Mouse (Mus musculus) brown adipose tissue, adult 24 weeks (tissue): ENCODE data around the gene Aox2. TPM values are rescaled to one million over a fixed set of nuclear protein-coding genes. Genes with fewer than 3 reads are reported as not detected.

Experiments used
- H3K27ac ChIP-seq: fragments of 200-500 bp; replicated peaks from 2 replicates; pipeline ENCODE4 v1.5.1; 2012; ENCODE audit warnings: low read depth, mild to moderate bottlenecking, low read length
- H3K4me1 ChIP-seq: fragments of 200-500 bp; 2 replicates; pipeline ENCODE4 v1.6.1; 2012; ENCODE audit warnings: low read length, mixed read lengths; ENCODE audit not compliant: control insufficient read depth, insufficient read depth, insufficient read length
- H3K4me3 ChIP-seq: fragments of 200-500 bp; 2 replicates; pipeline ENCODE4 v1.5.1; 2012; ENCODE audit warnings: low read depth, mild to moderate bottlenecking, low read length, moderate library complexity; ENCODE audit not compliant: insufficient read depth
- polyA plus RNA-seq: library from polyadenylated mRNA; stranded (reverse); fragments of >200 nt; gene quantifications from 2 replicates; pipeline ENCODE4 v1.2.4, GENCODE M21; 2012; ENCODE audit not compliant: missing spikeins, insufficient read depth, insufficient read length

Aox2 gene
- not detected in 2 replicates for polyA plus RNA-seq

DNA sequence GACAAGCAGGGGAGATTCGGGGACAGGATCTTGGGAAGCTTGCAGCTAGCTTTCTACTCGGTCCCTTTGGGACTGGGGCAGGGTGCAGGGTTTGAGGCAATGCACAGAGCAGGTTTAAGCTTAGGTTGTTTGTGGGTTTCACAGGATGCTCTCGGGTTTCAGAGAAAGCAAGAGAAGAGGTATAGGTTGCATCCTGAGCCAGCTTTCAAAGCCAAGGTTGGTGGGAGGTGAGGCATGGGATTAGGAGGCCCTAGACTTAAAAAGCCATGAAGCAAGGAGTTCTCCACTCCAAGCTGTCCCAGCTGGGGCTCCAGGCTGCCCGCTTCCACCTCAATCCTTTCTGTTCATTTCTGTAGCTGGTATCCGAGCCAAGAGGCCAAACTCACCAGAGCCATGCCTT, at the start of gene Aox2:
Gene Aox2 (plus strand): TSS at position 301 of the 400 bp plus-strand sequence.
- Histone ChIP-seq H3K27ac (no peak within 1 kb of the TSS), H3K4me1 (no peaks in the 10 kb centered on the region), H3K4me3 (no peak within 1 kb of the TSS)

DNA sequence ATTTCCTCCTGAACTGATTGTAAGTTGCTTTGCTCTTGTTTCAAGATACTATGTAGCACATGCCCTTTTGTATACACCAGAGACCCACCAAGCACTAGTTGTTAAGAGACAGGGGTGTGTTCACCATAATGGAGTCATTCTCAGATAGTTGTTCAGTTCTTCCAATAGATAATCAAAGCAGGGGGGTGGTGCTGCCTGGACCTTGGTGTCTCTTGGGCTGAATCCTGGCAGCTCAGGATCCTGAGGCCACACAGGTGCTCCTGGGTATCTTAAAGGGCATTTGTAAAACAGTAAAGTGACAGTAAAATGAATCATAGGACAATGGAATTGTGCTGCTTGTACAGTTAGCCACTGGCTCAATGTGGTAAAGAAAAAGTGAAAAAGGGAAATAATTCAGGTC, 49.2 kb upstream of the Aox2 start:
- Histone ChIP-seq H3K4me1 (no peaks in the 10 kb centered on the region), H3K4me3 (no peak overlapping the region), H3K27ac (no peak overlapping the region)

DNA sequence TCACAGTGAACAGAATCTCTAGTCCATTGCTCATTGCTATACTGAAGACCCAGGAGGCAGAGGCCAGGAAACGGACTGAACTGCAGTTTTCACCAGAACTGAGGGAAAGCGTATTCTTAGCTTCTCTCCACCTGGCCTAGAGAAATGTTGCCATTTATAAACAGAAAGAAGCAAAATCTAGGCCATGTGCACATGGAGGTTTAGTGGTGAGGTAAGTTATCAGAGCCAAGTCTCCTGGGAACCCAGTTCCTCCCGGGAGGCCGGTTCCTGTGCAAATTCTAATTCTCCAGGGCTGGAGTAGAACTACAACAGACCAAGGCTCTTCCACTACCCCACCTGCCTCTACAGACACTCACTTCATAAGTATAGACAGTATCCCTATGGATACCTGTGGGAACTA, 48.4 kb upstream of the Aox2 start:
- Histone ChIP-seq H3K4me3 (no peak overlapping the region), H3K4me1 (no peaks in the 10 kb centered on the region), H3K27ac (no peak overlapping the region)

DNA sequence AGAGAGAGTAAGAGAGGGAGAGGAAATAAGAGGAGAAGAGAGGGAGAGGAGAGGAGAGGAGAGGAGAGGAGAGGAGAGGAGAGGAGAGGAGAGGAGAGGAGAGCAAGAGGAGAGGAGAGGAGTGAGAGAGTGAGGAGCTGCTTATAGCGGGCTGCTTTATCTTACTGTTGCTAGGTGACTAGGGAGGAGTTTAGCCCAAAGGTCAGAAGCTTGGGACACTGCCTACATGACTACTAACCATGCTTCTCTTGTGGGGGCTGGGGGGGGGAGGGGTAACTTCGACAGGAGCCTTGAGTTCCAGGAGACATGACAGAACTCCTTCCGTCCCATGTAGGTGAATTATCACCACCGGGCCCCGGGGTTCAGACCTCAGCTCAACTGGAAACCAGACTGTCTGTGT, 47.6 kb upstream of the Aox2 start:
- H3K4me1 ChIP-seq, result no peaks in the 10 kb centered on the region
- no peak overlapping the region for H3K27ac ChIP-seq
- no peak overlapping the region for H3K4me3 ChIP-seq

DNA sequence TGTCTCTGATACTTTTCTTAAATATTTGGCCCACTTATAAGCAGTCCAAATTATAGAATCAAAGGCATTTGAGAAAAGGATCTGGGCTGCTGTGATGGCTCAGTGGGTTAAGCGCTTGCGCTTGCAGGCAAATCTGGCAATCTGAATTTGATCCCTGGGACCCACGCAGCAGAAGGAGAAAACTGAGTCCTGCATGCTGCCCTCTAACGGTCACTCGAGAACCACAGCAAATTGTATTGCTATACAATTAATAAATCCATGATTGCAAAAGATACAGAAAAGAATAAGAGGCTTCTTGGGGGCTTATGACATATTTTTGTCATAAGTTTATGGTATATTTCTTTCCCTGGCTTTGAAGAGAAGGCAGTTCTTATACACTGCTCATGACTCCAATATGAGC, 42.7 kb upstream of the Aox2 start:
- no peak overlapping the region for H3K27ac ChIP-seq
- H3K4me1 ChIP-seq, result no peaks in the 10 kb centered on the region
- H3K4me3 ChIP-seq, result no peak overlapping the region

DNA sequence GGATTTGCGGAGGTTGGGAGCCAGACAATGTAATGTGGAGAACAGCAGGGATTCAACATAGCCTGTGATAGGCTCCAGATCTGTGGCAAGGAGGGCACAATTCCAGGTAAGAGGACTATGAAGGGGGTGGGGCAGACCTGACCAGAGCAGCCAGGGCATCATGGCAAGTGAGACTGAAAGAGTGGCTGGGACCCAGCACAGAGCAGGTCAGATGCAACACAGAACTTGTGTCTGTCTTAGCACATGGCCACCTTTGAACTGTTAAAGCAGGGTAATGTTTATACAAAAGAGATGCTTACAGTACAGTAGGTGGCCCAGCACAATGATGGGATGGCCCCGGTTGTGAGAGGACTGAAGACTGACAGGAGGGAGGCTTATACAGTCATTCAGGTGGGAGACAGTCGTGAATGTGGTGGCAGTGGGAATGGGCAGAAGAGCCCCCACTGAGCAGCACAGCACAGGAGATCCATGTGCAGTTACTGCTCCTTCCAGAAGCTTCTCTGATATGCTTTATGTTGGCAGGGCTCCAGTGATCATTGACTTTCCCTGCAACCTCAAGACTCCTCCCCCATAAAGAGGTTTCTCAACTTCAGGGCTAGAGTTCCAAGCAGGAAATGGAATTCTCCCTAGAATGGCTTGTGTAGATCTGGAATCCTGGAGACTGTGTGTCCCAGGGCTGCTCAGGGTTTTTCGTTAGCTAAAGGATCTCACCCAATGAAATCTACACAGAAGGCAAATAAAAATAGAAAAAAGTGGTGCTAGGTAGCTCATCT, 40.4 kb upstream of the Aox2 start:
- Histone ChIP-seq H3K4me3 (no peak overlapping the region), H3K27ac (no peak overlapping the region), H3K4me1 (no peaks in the 10 kb centered on the region)

DNA sequence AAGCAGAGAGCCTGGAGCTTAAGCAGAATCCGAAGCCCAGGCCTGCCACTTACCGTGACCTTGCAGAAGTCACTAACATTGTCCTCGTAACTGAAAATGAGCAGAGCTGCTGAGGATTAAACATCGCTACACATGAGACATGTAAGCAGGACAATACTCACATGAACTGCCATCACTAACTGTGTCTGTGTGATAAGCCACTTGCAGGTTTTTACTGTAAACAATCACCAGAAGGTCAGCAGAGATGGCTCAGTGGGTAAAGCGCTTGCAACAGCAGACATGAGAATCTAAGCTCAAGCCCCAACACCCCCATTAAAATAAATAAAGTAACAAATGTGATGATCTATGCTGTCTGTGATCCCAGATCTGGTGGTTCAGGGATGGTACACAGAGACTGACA, 39.7 kb upstream of the Aox2 start:
- no peaks in the 10 kb centered on the region for H3K4me1 ChIP-seq
- no peak overlapping the region for H3K27ac ChIP-seq
- H3K4me3 ChIP-seq, result no peak overlapping the region

DNA sequence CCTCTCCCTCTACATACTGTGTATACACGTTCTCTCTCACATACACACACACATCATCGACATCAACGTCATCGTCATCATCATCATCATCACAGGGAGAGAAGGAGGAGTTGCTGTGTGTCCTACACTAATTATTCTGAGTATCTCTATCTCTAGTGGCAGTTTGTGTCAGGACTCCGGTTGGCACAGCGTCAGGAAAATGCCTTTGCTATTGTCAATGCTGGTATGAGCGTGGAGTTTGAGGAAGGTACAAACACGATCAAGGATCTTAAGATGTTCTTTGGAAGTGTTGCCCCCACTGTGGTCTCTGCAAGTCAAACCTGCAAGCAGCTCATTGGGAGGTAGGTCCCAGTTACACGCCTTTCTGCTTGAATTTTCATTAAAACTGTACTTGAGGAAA, 39.2 kb upstream of the Aox2 start:
- Histone ChIP-seq H3K4me3 (no peak overlapping the region), H3K4me1 (no peaks in the 10 kb centered on the region)

DNA sequence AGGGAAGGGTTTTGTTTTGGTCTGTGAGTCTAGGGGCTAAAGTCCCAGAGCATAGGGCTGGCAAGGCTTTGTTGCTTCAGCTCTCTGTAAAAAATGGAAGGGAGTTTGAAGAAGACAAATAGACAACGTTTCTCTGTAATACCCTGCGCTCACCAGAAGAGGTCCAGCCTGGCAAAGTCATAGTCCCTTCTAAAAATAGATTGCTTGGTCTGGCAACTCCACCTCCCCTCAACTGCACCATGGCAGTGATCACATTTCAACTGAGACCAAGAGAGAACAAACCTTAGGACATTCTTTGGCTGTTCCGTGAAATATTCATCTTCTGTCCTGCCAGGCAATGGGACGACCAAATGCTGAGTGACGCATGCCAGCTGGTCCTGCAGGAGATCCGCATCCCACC, 37.8 kb upstream of the Aox2 start:
- no peaks in the 10 kb centered on the region for H3K4me1 ChIP-seq
- H3K4me3 ChIP-seq, result no peak overlapping the region
- H3K27ac ChIP-seq, result no peak overlapping the region

More for the DNA sequence above, 39.2 kb upstream of the Aox2 start:
- H3K27ac ChIP-seq, result no peak overlapping the region

DNA sequence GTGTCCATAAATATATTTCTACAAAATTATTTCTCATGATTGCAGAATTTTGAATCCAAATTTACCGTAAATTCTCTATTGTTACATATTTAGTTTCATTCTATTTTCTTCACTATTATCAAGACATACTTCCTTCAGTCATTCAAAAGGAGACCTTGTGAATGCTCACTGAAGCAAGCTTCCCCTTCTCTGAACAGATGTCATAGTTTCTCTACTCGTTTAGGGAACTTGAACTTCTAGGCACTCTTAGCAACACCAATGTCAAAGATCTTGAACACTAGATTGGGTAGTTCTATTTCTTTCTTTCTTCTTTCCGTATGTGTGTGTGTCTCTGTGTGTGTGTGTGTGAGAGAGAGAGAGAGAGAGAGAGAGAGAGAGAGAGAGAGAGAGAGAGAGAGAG, 33.6 kb upstream of the Aox2 start:
- H3K4me1 ChIP-seq, result no peaks in the 10 kb centered on the region

DNA sequence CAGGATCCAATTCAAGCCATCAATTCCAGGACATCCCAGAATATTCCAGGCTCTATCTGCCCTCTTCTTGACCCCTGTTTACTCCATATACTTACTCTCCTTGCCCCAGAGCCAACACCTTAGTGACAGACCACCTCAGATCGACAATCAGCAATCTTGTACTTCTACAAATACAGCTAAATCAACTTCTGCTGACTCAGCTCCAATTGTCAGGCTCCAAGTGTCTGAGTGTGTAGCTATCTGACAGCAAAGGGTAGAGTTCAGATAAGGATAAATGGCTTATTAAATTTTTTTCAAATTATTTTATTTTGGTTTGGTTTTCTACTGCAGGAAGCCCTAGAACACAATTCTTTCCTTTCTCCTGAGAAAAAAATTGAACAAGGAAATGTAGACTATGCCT, 29.6 kb upstream of the Aox2 start:
- Histone ChIP-seq H3K4me3 (no peak overlapping the region), H3K4me1 (no peaks in the 10 kb centered on the region), H3K27ac (no peak overlapping the region)

More for the DNA sequence above, 33.6 kb upstream of the Aox2 start:
- Histone ChIP-seq H3K27ac (no peak overlapping the region), H3K4me3 (no peak overlapping the region)

DNA sequence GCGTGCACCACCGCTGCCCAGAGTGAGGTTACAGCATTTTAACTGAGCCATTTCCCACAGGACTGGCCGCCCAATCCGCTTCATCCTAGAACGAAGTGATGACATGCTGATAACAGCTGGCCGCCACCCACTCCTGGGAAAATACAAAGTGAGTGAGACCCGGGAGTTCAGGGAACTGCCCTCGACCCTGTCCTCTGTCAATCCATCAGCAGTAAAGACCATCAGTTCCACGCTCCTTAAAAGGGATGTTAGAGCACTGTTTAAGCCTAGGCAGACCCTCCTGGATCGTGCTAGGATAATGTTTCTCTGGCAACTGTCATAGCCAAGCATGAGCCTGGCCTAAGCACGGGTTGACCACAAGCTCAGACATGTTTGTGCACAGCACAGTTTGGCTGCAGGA, 24.7 kb upstream of the Aox2 start:
- no peak overlapping the region for H3K27ac ChIP-seq
- no peak overlapping the region for H3K4me3 ChIP-seq
- no peaks in the 10 kb centered on the region for H3K4me1 ChIP-seq

DNA sequence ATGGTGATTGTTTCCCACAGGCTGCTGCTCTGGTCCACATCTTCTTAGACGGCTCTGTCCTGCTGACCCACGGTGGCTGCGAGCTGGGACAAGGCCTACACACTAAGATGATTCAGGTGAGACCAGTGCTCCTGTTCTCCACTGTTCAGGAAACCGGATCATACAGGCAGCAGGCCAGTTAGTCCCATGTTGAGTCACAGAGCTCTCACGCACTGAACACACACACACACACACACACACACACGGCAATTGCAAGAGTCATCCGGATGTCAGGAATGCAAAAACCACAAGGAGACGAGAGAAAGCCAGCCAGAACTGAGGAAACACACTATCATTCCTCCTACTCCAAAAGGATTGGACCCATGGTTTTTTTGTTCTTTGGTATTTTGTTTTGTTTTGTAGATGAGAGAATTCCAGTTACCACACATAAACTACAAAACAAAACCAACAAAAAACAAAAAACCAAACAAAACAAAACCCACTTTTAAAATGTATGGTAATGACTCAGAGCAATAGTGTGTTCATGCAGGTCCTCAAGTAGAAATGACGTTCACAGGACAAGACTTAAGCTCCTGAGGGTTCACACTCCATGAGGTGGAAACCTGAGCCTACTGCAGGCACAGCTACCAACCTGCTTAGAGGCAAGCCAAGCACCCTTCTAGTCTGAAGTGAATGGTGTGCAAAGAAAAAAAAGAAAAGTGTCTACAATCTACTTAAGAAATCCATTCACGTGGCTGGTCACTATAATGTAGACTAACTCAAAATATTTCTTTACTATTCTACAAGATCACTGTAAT, 20.7 kb upstream of the Aox2 start:
- Histone ChIP-seq H3K27ac (no peak overlapping the region), H3K4me3 (no peak overlapping the region), H3K4me1 (no peaks in the 10 kb centered on the region)

DNA sequence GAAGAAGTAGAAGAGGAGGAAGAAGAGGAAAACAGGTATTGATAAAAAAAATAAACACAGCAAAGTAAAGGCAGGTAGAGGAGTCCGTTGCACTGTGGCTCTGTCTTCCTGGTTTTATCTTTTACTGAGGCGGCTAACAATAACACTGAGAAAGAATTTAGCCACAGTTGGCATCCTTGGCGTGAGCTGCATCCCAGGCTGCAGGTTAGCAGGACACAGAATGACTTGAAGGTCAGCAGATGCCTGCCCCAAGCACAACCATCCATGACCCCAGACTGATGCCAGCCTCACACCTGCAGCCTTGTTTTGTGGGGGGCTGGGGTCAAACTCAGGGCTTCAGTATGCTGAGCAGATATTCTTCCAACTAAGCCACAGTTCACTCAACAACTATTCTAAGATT, 17.8 kb upstream of the Aox2 start:
- no peaks in the 10 kb centered on the region for H3K4me1 ChIP-seq

DNA sequence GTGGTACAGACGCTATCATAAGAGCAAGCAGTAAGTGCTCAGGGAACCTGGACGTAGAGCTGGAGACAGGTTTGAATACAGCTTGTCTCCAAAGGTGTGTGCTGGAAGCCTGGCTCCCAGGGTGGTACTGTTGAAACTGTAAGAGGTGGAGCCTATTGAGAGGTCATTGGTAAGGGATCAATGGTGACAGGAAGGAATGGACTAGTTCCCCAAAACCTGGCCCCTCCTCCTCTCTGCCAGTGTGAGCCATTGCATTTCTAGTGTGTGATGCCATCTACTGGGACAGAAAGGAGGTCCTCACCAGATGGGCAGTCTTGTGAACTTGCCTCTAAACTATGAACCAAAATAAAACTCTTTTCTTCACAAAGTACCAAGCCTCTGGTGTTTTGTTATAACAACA, 9.9 kb upstream of the Aox2 start:
- H3K4me3 ChIP-seq, result no peak overlapping the region

More for the DNA sequence above, 17.8 kb upstream of the Aox2 start:
- H3K4me3 ChIP-seq, result no peak overlapping the region
- no peak overlapping the region for H3K27ac ChIP-seq

More for the DNA sequence above, 9.9 kb upstream of the Aox2 start:
- Histone ChIP-seq H3K27ac (no peak overlapping the region), H3K4me1 (no peaks in the 10 kb centered on the region)
